Mouse (Mus musculus) mouse trophoblast stem cell (cell line): Measurements from ENCODE around the gene Tfe3.

Source experiments
- in situ Hi-C, 2 experiments: fragments of 300-500 bp; cut with MseI, MboI; formaldehyde crosslinking; loops; 2 replicates in 1 of 2; 3 replicates in 1 of 2; pipeline ENCODE4 v1.15.1; 2025

The Tfe3 gene

GRCm38 (mm10) chrX:7762137-7762920 is at the start of gene Tfe3:
TSS of gene Tfe3 (plus strand) at chrX:7762560.
- in situ Hi-C loops, result no loop called here

GRCm38 (mm10) chrX:7713764-7714134 is 48.6 kb upstream of the Tfe3 start:
- in situ Hi-C loops, result loop anchor here in 1 of 2 experiments (10.0 kb wide), 1 partner anchor 59 kb away; the partner anchor contains the start of gene Prickle3

GRCm38 (mm10) chrX:7714135-7714899 is 48.0 kb upstream of the Tfe3 start, which contains the start of gene Wdr45:
TSS of gene Wdr45 (plus strand) at chrX:7714333.
- in situ Hi-C loops, result loop anchor here in 1 of 2 experiments (10.0 kb wide), 1 partner anchor 60 kb away; the partner anchor contains the start of gene Prickle3

GRCm38 (mm10) chrX:7716058-7716457 is 46.3 kb upstream of the Tfe3 start:
- in situ Hi-C loops, result loop anchor here in 1 of 2 experiments (10.0 kb wide), 1 partner anchor 61 kb away; the partner anchor contains the start of gene Prickle3

GRCm38 (mm10) chrX:7721514-7722281 is 40.7 kb upstream of the Tfe3 start, which contains the start of gene Gm45208:
TSS of gene Gm45208 (plus strand) at chrX:7722245.
- in situ Hi-C loops, result no loop called here

GRCm38 (mm10) chrX:7722282-7722611 is 40.1 kb upstream of the Tfe3 start:
- in situ Hi-C loops, result no loop called here

- in situ Hi-C loops, result no loop called here
Observed at GRCm38 (mm10) chrX:7722691-7723090, 39.7 kb upstream of the Tfe3 start.

- in situ Hi-C loops, result no loop called here
Observed at GRCm38 (mm10) chrX:7724135-7724534, 38.2 kb upstream of the Tfe3 start.

- in situ Hi-C loops, result no loop called here
Observed at GRCm38 (mm10) chrX:7725841-7726240, 36.5 kb upstream of the Tfe3 start.

GRCm38 (mm10) chrX:7727176-7727575 is 35.2 kb upstream of the Tfe3 start:
- in situ Hi-C loops, result no loop called here

GRCm38 (mm10) chrX:7728215-7728921 is 34.0 kb upstream of the Tfe3 start, which contains the start of gene Praf2:
TSS of gene Praf2 (plus strand) at chrX:7728439.
- in situ Hi-C loops, result no loop called here

GRCm38 (mm10) chrX:7728922-7729265 is 33.5 kb upstream of the Tfe3 start:
- in situ Hi-C loops, result no loop called here

GRCm38 (mm10) chrX:7733571-7734156 is 28.7 kb upstream of the Tfe3 start:
- in situ Hi-C loops, result no loop called here

GRCm38 (mm10) chrX:7739336-7740081 is 22.9 kb upstream of the Tfe3 start:
- in situ Hi-C loops, result no loop called here

- in situ Hi-C loops, result no loop called here
Observed at GRCm38 (mm10) chrX:7740082-7740819, 22.1 kb upstream of the Tfe3 start.

- in situ Hi-C loops, result no loop called here
Observed at GRCm38 (mm10) chrX:7741103-7741502, 21.3 kb upstream of the Tfe3 start.

- in situ Hi-C loops, result no loop called here
Observed at GRCm38 (mm10) chrX:7743470-7743869, 18.9 kb upstream of the Tfe3 start.

GRCm38 (mm10) chrX:7744940-7745339 is 17.4 kb upstream of the Tfe3 start:
- in situ Hi-C loops, result no loop called here

- in situ Hi-C loops, result no loop called here
Observed at GRCm38 (mm10) chrX:7745429-7745828, 16.9 kb upstream of the Tfe3 start.
